Mouse (Mus musculus): ENCODE measurements around the gene Rdh8.
A peak's percentile ranks its signal among the peaks of the same experiment; 100 is the strongest.

Gene Rdh8

DNA sequence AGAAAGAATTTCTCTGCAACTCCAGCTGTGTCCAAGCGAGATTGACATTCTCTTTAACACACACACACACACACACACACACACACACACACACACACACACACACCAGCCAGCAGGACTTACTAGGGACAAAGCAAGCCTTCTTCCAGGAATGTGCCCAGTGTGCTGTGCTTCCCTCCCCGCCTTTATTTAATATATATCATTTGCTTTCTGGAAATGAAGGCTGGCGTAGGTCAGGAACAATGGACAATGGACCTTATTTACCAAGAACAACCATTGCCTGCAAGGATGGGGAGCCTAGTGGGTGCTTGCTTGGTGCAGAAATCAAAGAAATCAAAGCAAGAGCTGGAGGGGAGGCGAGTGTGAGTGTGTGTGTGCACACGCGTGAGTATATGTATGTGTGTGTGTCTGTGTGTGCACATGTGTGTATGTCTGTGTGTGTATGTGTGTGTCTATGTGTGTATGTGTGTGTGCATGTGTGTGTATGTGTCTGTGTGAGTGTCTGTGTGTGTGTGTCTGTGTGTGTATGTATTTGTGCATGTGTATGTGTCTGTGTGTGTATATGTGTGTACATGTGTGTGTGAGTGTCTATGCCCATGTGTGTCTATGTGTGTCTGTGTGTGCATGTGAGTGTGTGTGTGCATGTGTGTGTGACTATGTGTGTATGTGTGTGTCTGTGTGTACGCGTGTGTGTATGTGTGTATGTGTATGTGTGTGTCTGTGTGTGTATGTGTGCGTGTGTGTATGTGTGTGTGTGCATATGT is 19.1 kb downstream of the Rdh8 start:
- no peak for DNase-seq

DNA sequence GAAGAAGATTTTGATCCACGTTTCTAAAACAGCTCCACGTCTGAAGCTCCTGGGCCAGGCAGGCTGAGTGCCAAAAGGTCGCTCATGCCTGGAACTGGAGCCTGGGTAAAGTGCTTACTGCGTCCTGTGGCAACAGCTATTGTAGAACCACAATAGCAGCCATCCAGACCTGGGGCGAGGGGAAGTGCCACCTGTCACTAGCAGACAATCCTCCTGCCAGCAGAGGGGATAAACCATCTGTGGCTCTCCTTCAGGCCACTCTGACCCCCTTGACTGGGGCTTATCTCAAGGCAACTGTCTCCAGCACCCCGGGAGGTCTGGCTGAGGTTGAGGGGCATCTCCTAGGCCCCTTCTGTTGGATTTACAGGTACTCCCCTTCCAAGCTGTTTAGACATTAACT is 20.6 kb downstream of the Rdh8 start:
- peak in 1 of 2 experiments; percentile 5 for DNase-seq

- DNase-seq: no peak
Measured at GRCm38 (mm10) chr9:20842211-20842610, 23.9 kb downstream of the Rdh8 start.

DNA sequence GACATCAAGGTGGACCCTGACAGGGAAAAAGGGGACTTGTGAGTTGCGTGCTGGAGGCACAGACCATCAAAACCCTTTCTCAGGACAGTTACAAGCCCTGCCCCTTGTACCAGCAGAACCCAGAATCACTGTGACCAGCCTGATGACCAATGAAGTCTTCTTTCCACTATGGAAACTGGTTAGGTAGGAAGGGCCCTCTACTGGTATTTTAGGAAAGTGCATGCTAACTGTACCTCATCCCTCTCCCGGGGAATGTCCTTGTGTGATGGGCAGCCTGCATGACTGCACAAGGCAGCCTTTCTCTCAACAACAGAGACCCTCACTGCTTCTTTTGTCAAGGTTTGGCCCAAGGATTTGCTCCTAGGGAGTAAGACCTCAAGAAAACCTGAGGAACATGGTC is 24.4 kb downstream of the Rdh8 start:
- peak in 1 of 2 experiments; percentile 8 for DNase-seq

GRCm38 (mm10) chr9:20850179-20850578 is 31.9 kb downstream of the Rdh8 start:
- no peak for DNase-seq

GRCm38 (mm10) chr9:20857131-20857530 is 38.8 kb downstream of the Rdh8 start:
- peak; percentile 28 to 59 for DNase-seq

DNA sequence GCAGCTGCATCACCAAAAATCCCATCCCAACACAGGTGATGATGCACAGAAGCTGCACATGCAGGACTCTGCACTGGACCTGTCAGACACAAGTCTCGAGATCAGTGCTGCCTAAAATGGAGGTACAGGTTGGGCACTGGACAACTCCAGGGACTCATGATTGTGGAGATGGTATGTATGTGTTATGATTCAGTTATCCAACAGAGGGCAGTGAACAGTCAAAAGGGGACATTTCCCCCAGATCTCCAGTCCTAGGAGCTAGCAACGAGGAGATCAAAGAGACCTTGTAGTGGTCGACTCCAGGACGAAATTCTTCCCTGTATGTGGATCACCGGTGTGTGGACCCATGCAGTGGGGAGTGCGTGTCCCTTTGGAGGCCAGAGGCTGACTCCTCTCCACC is 41.6 kb downstream of the Rdh8 start:
- no peak for DNase-seq

DNA sequence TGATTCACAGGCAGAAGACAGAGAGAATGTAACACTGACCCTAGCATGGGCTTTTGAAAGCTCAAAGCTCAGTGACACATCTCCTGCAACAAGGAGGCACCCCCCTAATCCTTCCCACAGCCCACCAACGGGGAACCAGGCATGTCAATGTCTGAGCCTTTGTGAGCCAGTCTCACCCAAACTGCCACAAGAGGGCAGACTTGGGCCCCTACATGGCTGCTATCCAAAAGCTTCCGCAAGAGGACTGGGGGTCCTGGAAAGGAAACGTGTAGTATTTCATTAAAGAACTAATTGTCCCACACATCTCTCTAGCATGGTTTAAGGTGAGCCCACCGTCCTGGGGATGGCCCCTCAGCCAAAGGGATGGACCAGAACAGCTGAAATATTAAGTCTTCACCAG is 43.5 kb downstream of the Rdh8 start:
- no peak for DNase-seq

DNA sequence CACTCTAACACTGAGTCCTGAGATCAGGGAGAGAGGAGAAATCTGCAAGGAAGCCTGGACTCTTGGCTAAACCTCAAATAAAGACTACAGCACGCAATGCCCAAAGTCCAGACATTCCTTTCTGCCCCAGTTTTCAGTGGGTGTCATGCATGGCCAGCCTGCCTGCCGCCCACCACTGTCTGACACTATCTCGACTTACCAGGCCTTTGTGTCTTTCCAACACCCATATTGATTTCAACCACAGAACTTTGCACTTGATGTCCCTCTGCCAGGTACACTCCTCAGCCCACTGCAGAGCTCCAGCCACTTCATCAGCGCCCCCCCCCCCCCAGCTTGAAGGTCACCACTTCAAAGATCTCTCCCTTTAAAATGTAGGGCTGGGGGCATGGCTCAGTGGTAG is 43.9 kb downstream of the Rdh8 start:
- no peak for DNase-seq

- no peak for DNase-seq
Measured at GRCm38 (mm10) chr9:20866879-20867278, 48.6 kb downstream of the Rdh8 start.

- DNase-seq: no peak
Measured at GRCm38 (mm10) chr9:20868448-20869001, 50.2 kb downstream of the Rdh8 start, which contains the start of gene A230050P20Rik. A230050P20Rik (plus strand) TSS chr9:20868642.

DNA sequence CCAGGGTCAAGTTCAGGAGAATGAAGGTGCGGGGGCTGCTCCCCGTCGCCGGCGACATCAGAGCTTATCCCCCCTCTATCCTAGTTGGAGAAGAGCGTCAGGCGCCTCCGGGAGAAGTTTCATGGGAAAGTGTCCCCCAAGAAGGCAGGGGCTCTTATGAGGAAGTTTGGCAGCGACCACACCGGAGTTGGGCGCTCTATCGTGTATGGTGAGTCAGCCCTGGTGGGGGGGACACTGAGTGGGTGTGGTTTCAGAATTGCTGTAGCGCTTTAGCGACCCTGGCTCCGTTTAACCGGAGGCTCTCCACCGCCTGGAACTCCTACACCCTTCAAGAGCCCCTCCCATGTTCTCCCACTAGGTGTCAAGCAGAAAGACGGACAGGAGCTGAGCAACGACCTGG is 50.9 kb downstream of the Rdh8 start:
- DNase-seq: no peak

- no peak for DNase-seq
Measured at GRCm38 (mm10) chr9:20870211-20871173, 52.2 kb downstream of the Rdh8 start.

- DNase-seq: no peak
Measured at GRCm38 (mm10) chr9:20872991-20873390, 54.7 kb downstream of the Rdh8 start.

- no peak for DNase-seq
Measured at GRCm38 (mm10) chr9:20873521-20873920, 55.2 kb downstream of the Rdh8 start.

GRCm38 (mm10) chr9:20875021-20875790 is 56.9 kb downstream of the Rdh8 start:
- no peak for DNase-seq

All from kidney, adult 8-10 months (tissue).